Mouse (Mus musculus) heart, adult 2 months (tissue): ENCODE results near the gene Nrg3. TPM values are rescaled to one million over a fixed set of nuclear protein-coding genes. Genes with fewer than 3 reads are reported as not detected.

Experiments
- DNase-seq, 2 experiments: peaks; one replicate each; pipeline ENCODE4 v3.0.0; 2021
- H3K27ac ChIP-seq: fragments of 200-600 bp; 2 replicates; pipeline ENCODE4 v1.8.1; 2022
- H3K27me3 ChIP-seq: fragments of 200-500 bp; 2 replicates; pipeline ENCODE4 v1.6.1; 2012; ENCODE audit warnings: mild to moderate bottlenecking, low read length, inconsistent platforms, mixed read lengths; ENCODE audit not compliant: control insufficient read depth, insufficient read depth
- H3K36me3 ChIP-seq: fragments of 200-500 bp; 2 replicates; pipeline ENCODE4 v1.6.1; 2012; ENCODE audit warnings: low read length, inconsistent platforms; ENCODE audit not compliant: control insufficient read depth, insufficient read depth
- H3K4me1 ChIP-seq: fragments of 200-500 bp; 2 replicates; pipeline ENCODE4 v1.6.1; 2011; ENCODE audit warnings: low read length; ENCODE audit not compliant: control insufficient read depth, insufficient read depth
- H3K4me3 ChIP-seq: fragments of 200-600 bp; 2 replicates; pipeline ENCODE4 v1.8.1; 2022
- H3K79me2 ChIP-seq: fragments of 200-500 bp; replicated peaks from 2 replicates; pipeline ENCODE4 v1.6.1; 2012; ENCODE audit warnings: mild to moderate bottlenecking, inconsistent platforms, low read length, moderate library complexity, mixed read lengths; ENCODE audit not compliant: control insufficient read depth, insufficient read depth
- H3K9ac ChIP-seq: fragments of 200-500 bp; 2 replicates; pipeline ENCODE4 v1.6.1; 2012; ENCODE audit warnings: low read depth, mild to moderate bottlenecking, control low read depth, inconsistent platforms, low read length, mixed read lengths
- CTCF ChIP-seq: fragments of 200-600 bp; IDR thresholded peaks from 2 replicates; pipeline ENCODE4 v1.8.1; 2022; ENCODE audit warnings: antibody characterized with exemption, mild to moderate bottlenecking, moderate library complexity
- EP300 ChIP-seq: fragments of 200-500 bp; IDR thresholded peaks from 2 replicates; pipeline ENCODE4 v1.6.1; 2011; ENCODE audit warnings: low read depth, low read length, control low read depth; ENCODE audit not compliant: insufficient read depth
- POLR2A ChIP-seq: fragments of 200-500 bp; IDR thresholded peaks from 2 replicates; pipeline ENCODE4 v1.6.1; 2011; ENCODE audit warnings: mild to moderate bottlenecking, low read depth, low read length, control low read depth; ENCODE audit not compliant: insufficient read depth
- WGBS: fragments of 180-500 bp; shearing (Covaris S2); methylation state at CpG from one replicate; pipeline ENCODE4 v1.1.7; 2018; 5-methylcytosine and 5-hydroxymethylcytosine counted together
- intact Hi-C: fragments of 180-260 bp; cut with DNase I; formaldehyde crosslinking; loops from one replicate; pipeline ENCODE4 v1.15.1; 2025
- polyA plus RNA-seq: library from polyadenylated mRNA; depleted of rRNA; stranded (reverse); fragments of >200 nt; gene quantifications from 2 replicates; pipeline ENCODE4 v1.2.3, GENCODE M21; 2012
- total RNA-seq, 2 experiments: library from RNA; stranded (reverse); gene quantifications; 2 replicates each; pipeline ENCODE4 v1.2.3; 2021

Gene Nrg3
- total and polyA plus RNA-seq, 3 experiments: 0.04 TPM; not detected in 2

DNA sequence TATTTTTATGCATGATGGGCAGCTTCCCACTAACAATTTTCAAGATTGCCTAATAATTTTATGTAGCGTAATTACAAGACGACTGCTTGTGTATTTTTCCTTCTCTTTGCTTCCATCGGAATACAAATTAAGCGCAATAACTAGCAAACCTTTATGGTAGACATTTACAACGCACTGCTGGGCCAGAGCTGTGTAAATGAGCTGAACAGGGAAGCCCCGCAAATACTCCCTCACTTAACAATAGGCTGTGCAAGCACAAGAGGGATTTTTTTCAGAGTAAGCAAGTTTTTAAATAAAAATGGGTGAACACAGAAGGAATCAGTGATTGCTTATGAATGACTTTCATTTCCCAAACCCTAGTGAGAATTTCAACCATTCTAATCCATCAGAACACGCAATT, 513.5 kb downstream of the Nrg3 start:
- H3K9ac ChIP-seq: no peak overlapping the region
- H3K79me2 ChIP-seq: no peaks in the 10 kb centered on the region
- intact Hi-C loops: no loop called here
- H3K4me1 ChIP-seq: no peaks in the 10 kb centered on the region
- TF ChIP-seq EP300 (no peak), POLR2A (no peak), CTCF (no peak)
- no peaks in the 10 kb centered on the region for H3K27me3 ChIP-seq
- H3K36me3 ChIP-seq: no peaks in the 10 kb centered on the region
- H3K27ac ChIP-seq: no peak overlapping the region
- WGBS: 77% methylated on average over 7 of the region's 7 CpGs
- no peak overlapping the region for H3K4me3 ChIP-seq
- DNase-seq: no peak

GRCm38 (mm10) chr14:38937481-38937880, 535.4 kb downstream of the Nrg3 start:
- H3K4me1 ChIP-seq: no peaks in the 10 kb centered on the region
- 39% methylated on average over 1 of the region's 1 CpGs for WGBS
- H3K4me3 ChIP-seq: no peak overlapping the region
- no peak overlapping the region for H3K27ac ChIP-seq
- H3K36me3 ChIP-seq: no peaks in the 10 kb centered on the region
- H3K9ac ChIP-seq: no peak overlapping the region
- H3K79me2 ChIP-seq: no peaks in the 10 kb centered on the region
- TF ChIP-seq CTCF (no peak), POLR2A (no peak), EP300 (no peak)
- no peaks in the 10 kb centered on the region for H3K27me3 ChIP-seq
- intact Hi-C loops: no loop called here
- DNase-seq: no peak

DNA sequence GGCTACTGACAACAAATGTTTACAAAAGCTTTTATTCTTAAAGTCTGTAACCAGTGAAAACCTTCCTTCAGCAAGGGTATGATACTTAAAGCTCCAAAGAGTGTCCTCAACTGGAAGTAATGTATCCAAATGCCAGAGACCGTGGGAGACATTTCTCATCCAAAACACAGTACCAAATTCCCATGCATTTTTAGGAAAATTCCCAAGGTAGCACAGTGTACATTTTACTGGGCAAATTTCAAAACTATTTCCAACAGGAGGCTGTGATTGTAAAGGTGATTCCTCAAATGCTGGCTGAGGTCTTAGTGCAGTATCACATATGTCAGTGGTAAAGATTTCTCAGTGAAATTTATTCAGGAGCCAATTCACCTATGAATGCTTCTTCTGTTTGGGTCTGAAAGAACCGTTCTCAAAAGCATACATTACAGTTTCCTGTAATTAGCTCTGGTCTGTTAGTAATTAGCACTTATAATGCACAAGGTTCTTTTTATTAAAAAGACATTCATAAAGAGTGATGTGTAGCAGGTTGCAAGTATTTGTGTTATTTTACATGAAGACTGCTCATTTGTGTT, 536.3 kb downstream of the Nrg3 start:
- intact Hi-C loops: no loop called here
- Histone ChIP-seq H3K27me3 (no peaks in the 10 kb centered on the region), H3K27ac (no peak overlapping the region), H3K4me1 (no peaks in the 10 kb centered on the region), H3K36me3 (no peaks in the 10 kb centered on the region), H3K9ac (no peak overlapping the region), H3K79me2 (no peaks in the 10 kb centered on the region), H3K4me3 (no peak overlapping the region)
- TF ChIP-seq POLR2A: no peak
- no peak for TF ChIP-seq CTCF
- no peak for TF ChIP-seq EP300
- 55% methylated on average over 2 of the region's 2 CpGs for WGBS
- DNase-seq: no peak

- H3K27ac ChIP-seq: no peak overlapping the region
- no peaks in the 10 kb centered on the region for H3K4me1 ChIP-seq
- DNase-seq: no peak
- H3K9ac ChIP-seq: no peak overlapping the region
- H3K79me2 ChIP-seq: no peaks in the 10 kb centered on the region
- 67% methylated on average over 1 of the region's 1 CpGs for WGBS
- TF ChIP-seq POLR2A (no peak), CTCF (no peak), EP300 (no peak)
- no peaks in the 10 kb centered on the region for H3K36me3 ChIP-seq
- no peaks in the 10 kb centered on the region for H3K27me3 ChIP-seq
- intact Hi-C loops: no loop called here
- no peak overlapping the region for H3K4me3 ChIP-seq
These were observed 549.2 kb downstream of the Nrg3 start for GRCm38 (mm10) chr14:38923652-38924051.

GRCm38 (mm10) chr14:38920800-38921199, 552.1 kb downstream of the Nrg3 start:
- Histone ChIP-seq H3K9ac (no peak overlapping the region), H3K4me1 (no peaks in the 10 kb centered on the region), H3K79me2 (no peaks in the 10 kb centered on the region), H3K36me3 (no peaks in the 10 kb centered on the region), H3K27ac (no peak overlapping the region), H3K27me3 (no peaks in the 10 kb centered on the region), H3K4me3 (no peak overlapping the region)
- TF ChIP-seq EP300 (no peak), POLR2A (no peak), CTCF (no peak)
- WGBS: 58% methylated on average over 2 of the region's 2 CpGs
- intact Hi-C loops: no loop called here
- no peak for DNase-seq

DNA sequence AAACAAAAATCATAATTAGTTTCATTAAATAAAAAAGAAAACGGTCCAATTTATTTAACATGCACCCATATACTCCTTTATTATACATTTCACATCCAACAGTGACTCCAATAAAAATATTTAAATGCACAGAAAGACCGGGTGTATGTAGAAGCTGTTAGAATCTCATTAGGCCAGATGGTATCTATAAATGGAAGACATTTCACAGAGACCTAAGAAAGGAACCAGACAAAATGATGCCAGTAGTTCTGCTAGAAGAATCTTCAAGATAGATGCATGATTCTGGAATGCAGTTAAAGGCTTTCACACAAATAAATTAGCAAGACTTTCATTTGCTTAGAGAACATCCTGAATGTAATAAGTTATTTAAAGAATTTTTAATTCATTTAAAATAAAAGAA, 602.3 kb downstream of the Nrg3 start:
- intact Hi-C loops: no loop called here
- no peaks in the 10 kb centered on the region for H3K4me1 ChIP-seq
- no peak overlapping the region for H3K4me3 ChIP-seq
- DNase-seq: no peak
- H3K9ac ChIP-seq: no peak overlapping the region
- no peaks in the 10 kb centered on the region for H3K79me2 ChIP-seq
- TF ChIP-seq POLR2A: no peak
- TF ChIP-seq CTCF: no peak
- TF ChIP-seq EP300: no peak
- no peaks in the 10 kb centered on the region for H3K27me3 ChIP-seq
- no peak overlapping the region for H3K27ac ChIP-seq
- no peaks in the 10 kb centered on the region for H3K36me3 ChIP-seq
- 43% methylated on average over 2 of the region's 2 CpGs for WGBS

GRCm38 (mm10) chr14:38847566-38847965, 625.3 kb downstream of the Nrg3 start:
- no peak overlapping the region for H3K27ac ChIP-seq
- H3K36me3 ChIP-seq: no peaks in the 10 kb centered on the region
- 61% methylated on average over 1 of the region's 1 CpGs for WGBS
- H3K4me3 ChIP-seq: no peak overlapping the region
- H3K4me1 ChIP-seq: no peaks in the 10 kb centered on the region
- no peaks in the 10 kb centered on the region for H3K27me3 ChIP-seq
- intact Hi-C loops: no loop called here
- no peak overlapping the region for H3K9ac ChIP-seq
- TF ChIP-seq EP300 (no peak), POLR2A (no peak), CTCF (no peak)
- no peaks in the 10 kb centered on the region for H3K79me2 ChIP-seq
- no peak for DNase-seq
